Mouse (Mus musculus) lung, postnatal 10 days (tissue): ENCODE results near the gene Scrn2.
A peak's percentile ranks its signal among the peaks of the same experiment; 100 is the strongest.

Experiments
- DNase-seq: peaks from one replicate; pipeline ENCODE4 v3.0.0; 2021

Gene Scrn2

GRCm38 (mm10) chr11:97052219-97052646, 22.5 kb downstream of the Scrn2 start:
- DNase-seq, result peak; percentile 80

GRCm38 (mm10) chr11:97063274-97063920, 33.7 kb downstream of the Scrn2 start:
- no peak for DNase-seq

GRCm38 (mm10) chr11:97063921-97064295, 34.2 kb downstream of the Scrn2 start:
- DNase-seq, result no peak

GRCm38 (mm10) chr11:97065538-97066295, 36.0 kb downstream of the Scrn2 start:
- no peak for DNase-seq

- no peak for DNase-seq
Observed at GRCm38 (mm10) chr11:97066656-97067360, 37.1 kb downstream of the Scrn2 start.

- no peak for DNase-seq
Observed at GRCm38 (mm10) chr11:97069333-97069732, 39.6 kb downstream of the Scrn2 start.

GRCm38 (mm10) chr11:97069770-97070169, 40.0 kb downstream of the Scrn2 start:
- no peak for DNase-seq

- no peak for DNase-seq
Observed at GRCm38 (mm10) chr11:97071129-97071528, 41.4 kb downstream of the Scrn2 start.

GRCm38 (mm10) chr11:97072533-97072932, 42.8 kb downstream of the Scrn2 start:
- DNase-seq, result peak; percentile 69

GRCm38 (mm10) chr11:97074235-97074634, 44.5 kb downstream of the Scrn2 start:
- peak; percentile 58 for DNase-seq

- peak; percentile 36 for DNase-seq
Observed at GRCm38 (mm10) chr11:97078751-97079150, 49.0 kb downstream of the Scrn2 start.

GRCm38 (mm10) chr11:97080291-97080690, 50.6 kb downstream of the Scrn2 start:
- no peak for DNase-seq

- DNase-seq, result peak; percentile 80
Observed at GRCm38 (mm10) chr11:97082977-97083376, 53.2 kb downstream of the Scrn2 start.
